Mouse (Mus musculus): ENCODE measurements around the gene Acaca.
"Not testable (repeated sequence)": the region's sequence is repeated elsewhere in the genome, so short reads cannot be mapped to it uniquely, and the experiment has no call there.

Gene Acaca

GRCm38 (mm10) chr11:84251170-84251569 lies 121.7 kb downstream of the Acaca start:
- no peak for DNase-seq

- no peak for DNase-seq
These were observed 123.0 kb downstream of the Acaca start for GRCm38 (mm10) chr11:84252425-84252824.

- DNase-seq: no peak
These were observed 126.4 kb downstream of the Acaca start for GRCm38 (mm10) chr11:84255879-84256278.

- DNase-seq: no peak
These were observed 128.7 kb downstream of the Acaca start for GRCm38 (mm10) chr11:84258053-84258710.

- no peak for DNase-seq
These were observed 135.0 kb downstream of the Acaca start for GRCm38 (mm10) chr11:84264490-84264889.

- DNase-seq: no peak
These were observed 138.6 kb downstream of the Acaca start for GRCm38 (mm10) chr11:84268068-84268467.

GRCm38 (mm10) chr11:84270511-84270910 lies 141.0 kb downstream of the Acaca start:
- no peak for DNase-seq

GRCm38 (mm10) chr11:84271948-84272347 lies 142.5 kb downstream of the Acaca start:
- no peak for DNase-seq

- DNase-seq: no peak
These were observed 143.1 kb downstream of the Acaca start for GRCm38 (mm10) chr11:84272574-84272973.

- no peak for DNase-seq
These were observed 147.5 kb downstream of the Acaca start for GRCm38 (mm10) chr11:84276979-84277378.

- peak; percentile 20 for DNase-seq
These were observed 151.8 kb downstream of the Acaca start for GRCm38 (mm10) chr11:84281280-84281679.

- no peak for DNase-seq
These were observed 153.7 kb downstream of the Acaca start for GRCm38 (mm10) chr11:84282944-84283703.

GRCm38 (mm10) chr11:84290781-84291180 lies 161.3 kb downstream of the Acaca start:
- DNase-seq: no peak

- DNase-seq: no peak
These were observed 163.1 kb downstream of the Acaca start for GRCm38 (mm10) chr11:84292532-84292931.

GRCm38 (mm10) chr11:84293288-84293687 lies 163.8 kb downstream of the Acaca start:
- no peak for DNase-seq

GRCm38 (mm10) chr11:84296337-84296736 lies 166.9 kb downstream of the Acaca start:
- DNase-seq: no peak

GRCm38 (mm10) chr11:84305474-84305873 lies 176.0 kb downstream of the Acaca start:
- DNase-seq: no peak

- DNase-seq: no peak
These were observed 176.8 kb downstream of the Acaca start for GRCm38 (mm10) chr11:84306158-84306742.

- DNase-seq: no peak
These were observed 194.7 kb downstream of the Acaca start for GRCm38 (mm10) chr11:84324032-84324752.

- no peak for DNase-seq
These were observed 197.6 kb downstream of the Acaca start for GRCm38 (mm10) chr11:84327086-84327485.

- DNase-seq: no peak
These were observed 202.9 kb downstream of the Acaca start for GRCm38 (mm10) chr11:84332384-84332783.

GRCm38 (mm10) chr11:84332860-84333259 lies 203.4 kb downstream of the Acaca start:
- DNase-seq: no peak

- not testable (repeated sequence) for DNase-seq
These were observed 208.8 kb downstream of the Acaca start for GRCm38 (mm10) chr11:84338273-84338672.

All from right cerebral cortex, adult 18-20 months (tissue).